Mouse (Mus musculus): ENCODE measurements around the gene Zfp354b. TPM values are rescaled to one million over a fixed set of nuclear protein-coding genes. Genes with fewer than 3 reads are reported as not detected.

Zfp354b gene
- total and polyA plus RNA-seq, 3 experiments, result 0.11 TPM; not detected in 2

DNA sequence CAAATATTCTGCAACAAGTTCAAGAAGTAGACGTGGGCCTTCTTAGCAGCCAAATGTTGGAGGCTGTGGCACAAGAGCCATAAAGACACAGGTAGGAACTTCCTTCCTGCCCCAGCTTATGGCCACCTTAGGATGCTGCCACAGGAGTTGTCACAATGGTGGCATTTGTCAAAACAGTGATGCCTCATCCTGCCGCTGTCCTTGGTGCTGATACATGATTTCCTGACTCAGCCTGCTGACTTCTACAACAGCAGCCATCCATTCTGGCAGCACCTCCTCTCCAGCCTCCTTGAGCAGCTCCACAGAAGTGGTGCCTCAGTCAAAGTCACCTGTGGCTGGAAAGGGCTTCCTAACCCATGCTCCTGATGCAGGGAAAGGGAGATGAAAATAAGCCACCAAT, 39.0 kb downstream of the Zfp354b start:
- TF ChIP-seq TAL1 (conservative IDR thresholded peaks at IDR 0.05; ENCODE audit: low read depth, low read length) (no peak), CTCF (IDR thresholded peaks at IDR 0.05; ENCODE audit: low read depth, low read length) (no peak), GATA2 (IDR thresholded peaks at IDR 0.05; ENCODE audit: borderline replicate concordance, low read depth, low read length) (no peak), GATA1 (IDR thresholded peaks at IDR 0.05; ENCODE audit: borderline replicate concordance, low read length) (no peak), POLR2AphosphoS5 (IDR thresholded peaks at IDR 0.05; ENCODE audit: insufficient replicate concordance, low read depth, low read length) (no peak)
- peaks cover 41% of the 10 kb centered on the region for H3K9me3 ChIP-seq (replicated peaks)
- H3K27me3 ChIP-seq (ENCODE audit: insufficient read depth, low read length), result no peaks in the 10 kb centered on the region
- H3K36me3 ChIP-seq (replicated peaks), result no peaks in the 10 kb centered on the region
- ATAC-seq (ENCODE audit: extremely low read depth, insufficient number of reproducible peaks, low FRiP score, poor library complexity, severe bottlenecking) (no peak), DNase-seq (ENCODE audit: low spot score) (no peak)
- no peak overlapping the region for H3K4me3 ChIP-seq (ENCODE audit: low read depth, low read length)
- no peaks in the 10 kb centered on the region for H3K4me1 ChIP-seq (ENCODE audit: insufficient read depth, low read depth, low read length)

GRCm38 (mm10) chr11:50887390-50888128, 43.9 kb downstream of the Zfp354b start, which contains the start of gene Zfp454:
Gene Zfp454, minus strand, starts transcription at chr11:50887651.
- H3K4me1 ChIP-seq (ENCODE audit: insufficient read depth, low read depth, low read length), result no peaks in the 10 kb centered on the region
- no peak within 1 kb of the TSS for H3K4me3 ChIP-seq (ENCODE audit: low read depth, low read length)
- no peak for TF ChIP-seq POLR2AphosphoS5 (IDR thresholded peaks at IDR 0.05; ENCODE audit: insufficient replicate concordance, low read depth, low read length)
- TF ChIP-seq CTCF (IDR thresholded peaks at IDR 0.05; ENCODE audit: low read depth, low read length), result no peak
- TF ChIP-seq GATA2 (IDR thresholded peaks at IDR 0.05; ENCODE audit: borderline replicate concordance, low read depth, low read length), result no peak
- no peak for TF ChIP-seq TAL1 (conservative IDR thresholded peaks at IDR 0.05; ENCODE audit: low read depth, low read length)
- TF ChIP-seq GATA1 (IDR thresholded peaks at IDR 0.05; ENCODE audit: borderline replicate concordance, low read length), result no peak
- no peaks in the 10 kb centered on the region; the same call in 1 of the 2 replicates for H3K27me3 ChIP-seq (ENCODE audit: insufficient read depth, low read length)
- DNase-seq (ENCODE audit: low spot score) (no peak), ATAC-seq (ENCODE audit: extremely low read depth, insufficient number of reproducible peaks, low FRiP score, poor library complexity, severe bottlenecking) (no peak)
- H3K9me3 ChIP-seq (replicated peaks), result peaks cover 58% of the 10 kb centered on the region
- H3K36me3 ChIP-seq (replicated peaks), result no peaks in the 10 kb centered on the region

- peaks cover 56% of the 10 kb centered on the region for H3K9me3 ChIP-seq (replicated peaks)
- H3K27me3 ChIP-seq (ENCODE audit: insufficient read depth, low read length), result no peaks in the 10 kb centered on the region; the same call in 1 of the 2 replicates
- H3K4me3 ChIP-seq (ENCODE audit: low read depth, low read length), result no peak overlapping the region
- DNase-seq (ENCODE audit: low spot score), result no peak
- no peak for ATAC-seq (ENCODE audit: extremely low read depth, insufficient number of reproducible peaks, low FRiP score, poor library complexity, severe bottlenecking)
- TF ChIP-seq GATA2 (IDR thresholded peaks at IDR 0.05; ENCODE audit: borderline replicate concordance, low read depth, low read length) (no peak), POLR2AphosphoS5 (IDR thresholded peaks at IDR 0.05; ENCODE audit: insufficient replicate concordance, low read depth, low read length) (no peak), CTCF (IDR thresholded peaks at IDR 0.05; ENCODE audit: low read depth, low read length) (no peak), TAL1 (conservative IDR thresholded peaks at IDR 0.05; ENCODE audit: low read depth, low read length) (no peak), GATA1 (IDR thresholded peaks at IDR 0.05; ENCODE audit: borderline replicate concordance, low read length) (no peak)
- no peaks in the 10 kb centered on the region for H3K4me1 ChIP-seq (ENCODE audit: insufficient read depth, low read depth, low read length)
- no peaks in the 10 kb centered on the region for H3K36me3 ChIP-seq (replicated peaks)
Measured at GRCm38 (mm10) chr11:50886933-50887293, 44.5 kb downstream of the Zfp354b start.

GRCm38 (mm10) chr11:50886231-50886932, 45.1 kb downstream of the Zfp354b start:
- peaks cover 56% of the 10 kb centered on the region for H3K9me3 ChIP-seq (replicated peaks)
- ATAC-seq (ENCODE audit: extremely low read depth, insufficient number of reproducible peaks, low FRiP score, poor library complexity, severe bottlenecking) (no peak), DNase-seq (ENCODE audit: low spot score) (no peak)
- H3K4me1 ChIP-seq (ENCODE audit: insufficient read depth, low read depth, low read length), result no peaks in the 10 kb centered on the region
- H3K36me3 ChIP-seq (replicated peaks), result no peaks in the 10 kb centered on the region
- TF ChIP-seq GATA1 (IDR thresholded peaks at IDR 0.05; ENCODE audit: borderline replicate concordance, low read length) (no peak), GATA2 (IDR thresholded peaks at IDR 0.05; ENCODE audit: borderline replicate concordance, low read depth, low read length) (no peak), CTCF (IDR thresholded peaks at IDR 0.05; ENCODE audit: low read depth, low read length) (no peak), POLR2AphosphoS5 (IDR thresholded peaks at IDR 0.05; ENCODE audit: insufficient replicate concordance, low read depth, low read length) (no peak)
- no peak overlapping the region for H3K4me3 ChIP-seq (ENCODE audit: low read depth, low read length)
- H3K27me3 ChIP-seq (ENCODE audit: insufficient read depth, low read length), result no peaks in the 10 kb centered on the region; the same call in 1 of the 2 replicates

DNA sequence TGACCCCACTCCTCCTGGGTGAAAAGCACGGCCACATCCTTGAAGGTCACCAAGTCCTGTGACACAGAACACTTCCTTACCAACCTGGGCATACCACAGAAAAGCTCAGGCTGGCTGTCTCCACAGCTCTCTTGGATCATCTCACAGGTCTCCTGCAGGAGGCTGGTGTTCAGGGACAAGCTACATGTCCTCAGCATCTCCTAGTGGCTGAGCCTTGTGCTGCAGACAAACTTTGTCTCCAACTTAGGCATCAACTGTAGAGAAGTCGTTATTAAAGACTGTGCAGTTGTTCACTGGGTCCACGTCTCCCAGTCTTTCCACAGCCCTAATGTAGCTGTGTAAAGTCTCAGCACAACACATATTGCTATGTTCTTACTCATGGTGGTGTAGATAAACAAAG, 47.7 kb downstream of the Zfp354b start:
- no peak; the same call in 1 of the 2 replicates for TF ChIP-seq TAL1 (conservative IDR thresholded peaks at IDR 0.05; ENCODE audit: low read depth, low read length)
- TF ChIP-seq POLR2AphosphoS5 (IDR thresholded peaks at IDR 0.05; ENCODE audit: insufficient replicate concordance, low read depth, low read length), result no peak
- TF ChIP-seq GATA1 (IDR thresholded peaks at IDR 0.05; ENCODE audit: borderline replicate concordance, low read length), result no peak
- TF ChIP-seq CTCF (IDR thresholded peaks at IDR 0.05; ENCODE audit: low read depth, low read length), result no peak
- peaks cover 59% of the 10 kb centered on the region for H3K9me3 ChIP-seq (replicated peaks)
- H3K27me3 ChIP-seq (ENCODE audit: insufficient read depth, low read length), result no peaks in the 10 kb centered on the region; the same call in 1 of the 2 replicates
- no peaks in the 10 kb centered on the region for H3K36me3 ChIP-seq (replicated peaks)
- no peak overlapping the region for H3K4me3 ChIP-seq (ENCODE audit: low read depth, low read length)
- no peaks in the 10 kb centered on the region for H3K4me1 ChIP-seq (ENCODE audit: insufficient read depth, low read depth, low read length)
- DNase-seq (ENCODE audit: low spot score) (no peak), ATAC-seq (ENCODE audit: extremely low read depth, insufficient number of reproducible peaks, low FRiP score, poor library complexity, severe bottlenecking) (no peak)

- Histone ChIP-seq H3K36me3 (replicated peaks) (no peaks in the 10 kb centered on the region), H3K4me1 (ENCODE audit: insufficient read depth, low read depth, low read length) (no peaks in the 10 kb centered on the region), H3K9me3 (replicated peaks) (peaks cover 40% of the 10 kb centered on the region), H3K4me3 (ENCODE audit: low read depth, low read length) (no peak overlapping the region), H3K27me3 (ENCODE audit: insufficient read depth, low read length) (no peaks in the 10 kb centered on the region)
- TF ChIP-seq TAL1 (conservative IDR thresholded peaks at IDR 0.05; ENCODE audit: low read depth, low read length) (no peak), GATA2 (IDR thresholded peaks at IDR 0.05; ENCODE audit: borderline replicate concordance, low read depth, low read length) (no peak), CTCF (IDR thresholded peaks at IDR 0.05; ENCODE audit: low read depth, low read length) (no peak), POLR2AphosphoS5 (IDR thresholded peaks at IDR 0.05; ENCODE audit: insufficient replicate concordance, low read depth, low read length) (no peak)
- DNase-seq (ENCODE audit: low spot score), result no peak
- no peak for ATAC-seq (ENCODE audit: extremely low read depth, insufficient number of reproducible peaks, low FRiP score, poor library complexity, severe bottlenecking)
Measured at GRCm38 (mm10) chr11:50878641-50879040, 52.8 kb downstream of the Zfp354b start.

Other genes starting within 250 kb of the Zfp354b start
- not detected in 2 replicates for gene Zfp354c, start 103.9 kb downstream of the Zfp354b start, total RNA-seq (2014; fragmentation: Nextera tagmentation)
- gene Zfp354c, start 103.9 kb downstream of the Zfp354b start, total RNA-seq (2017), result under 0.01 and 0.12 TPM in 2 replicates
- gene Zfp354c, start 103.9 kb downstream of the Zfp354b start, polyA plus RNA-seq (2012), result not detected in 2 replicates
- gene Zfp879, start 90.1 kb downstream of the Zfp354b start, total RNA-seq (2014; fragmentation: Nextera tagmentation), result not detected in 2 replicates
- 0.05 TPM in 1 of 2 replicates, not detected in the other for gene Zfp879, start 90.1 kb downstream of the Zfp354b start, total RNA-seq (2017)
- not detected in 2 replicates for gene Zfp879, start 90.1 kb downstream of the Zfp354b start, polyA plus RNA-seq (2012)
- not detected in 2 replicates for gene Grm6, start 80.9 kb downstream of the Zfp354b start, total RNA-seq (2014; fragmentation: Nextera tagmentation)
- gene Grm6, start 80.9 kb downstream of the Zfp354b start, total RNA-seq (2017), result 0.05 TPM in 1 of 2 replicates, not detected in the other
- gene Grm6, start 80.9 kb downstream of the Zfp354b start, polyA plus RNA-seq (2012), result 0.01 TPM in 1 of 2 replicates, not detected in the other
- gene Zfp454, start 44.0 kb downstream of the Zfp354b start, total RNA-seq (2014; fragmentation: Nextera tagmentation), result not detected in 2 replicates
- gene Zfp454, start 44.0 kb downstream of the Zfp354b start, total RNA-seq (2017), result 0.11 TPM in 1 of 2 replicates, not detected in the other
- gene Zfp454, start 44.0 kb downstream of the Zfp354b start, polyA plus RNA-seq (2012), result not detected in 2 replicates
- not detected in 2 replicates for gene Zfp2, start 15.5 kb downstream of the Zfp354b start, total RNA-seq (2014; fragmentation: Nextera tagmentation)
- gene Zfp2, start 15.5 kb downstream of the Zfp354b start, total RNA-seq (2017), result not detected in 2 replicates
- gene Zfp2, start 15.5 kb downstream of the Zfp354b start, polyA plus RNA-seq (2012), result not detected in 2 replicates
- not detected in 2 replicates for gene 4933414I15Rik, start 12.1 kb upstream of the Zfp354b start, total RNA-seq (2014; fragmentation: Nextera tagmentation)
- 0.06 TPM in 1 of 2 replicates, not detected in the other for gene 4933414I15Rik, start 12.1 kb upstream of the Zfp354b start, total RNA-seq (2017)
- not detected in 2 replicates for gene 4933414I15Rik, start 12.1 kb upstream of the Zfp354b start, polyA plus RNA-seq (2012)
- gene Prop1, start 22.1 kb upstream of the Zfp354b start, total RNA-seq (2014; fragmentation: Nextera tagmentation), result not detected in 2 replicates
- not detected in 2 replicates for gene Prop1, start 22.1 kb upstream of the Zfp354b start, total RNA-seq (2017)
- not detected in 2 replicates for gene Prop1, start 22.1 kb upstream of the Zfp354b start, polyA plus RNA-seq (2012)
- gene Olfr1378, start 34.9 kb upstream of the Zfp354b start, total RNA-seq (2014; fragmentation: Nextera tagmentation), result not detected in 2 replicates
- 0.06 and 0.16 TPM in 2 replicates for gene Olfr1378, start 34.9 kb upstream of the Zfp354b start, total RNA-seq (2017)
- not detected in 2 replicates for gene Olfr1378, start 34.9 kb upstream of the Zfp354b start, polyA plus RNA-seq (2012)
- gene Olfr1377, start 50.3 kb upstream of the Zfp354b start, total RNA-seq (2014; fragmentation: Nextera tagmentation), result not detected in 2 replicates
- gene Olfr1377, start 50.3 kb upstream of the Zfp354b start, total RNA-seq (2017), result 0.38 TPM in 1 of 2 replicates, not detected in the other
- not detected in 2 replicates for gene Olfr1377, start 50.3 kb upstream of the Zfp354b start, polyA plus RNA-seq (2012)
- gene Olfr51, start 72.0 kb upstream of the Zfp354b start, total RNA-seq (2014; fragmentation: Nextera tagmentation), result not detected in 2 replicates
- gene Olfr51, start 72.0 kb upstream of the Zfp354b start, total RNA-seq (2017), result 0.11 TPM in 1 of 2 replicates, not detected in the other
- not detected in 2 replicates for gene Olfr51, start 72.0 kb upstream of the Zfp354b start, polyA plus RNA-seq (2012)
- not detected in 2 replicates for gene Olfr54, start 82.6 kb upstream of the Zfp354b start, total RNA-seq (2014; fragmentation: Nextera tagmentation)
- gene Olfr54, start 82.6 kb upstream of the Zfp354b start, total RNA-seq (2017), result 0.05 and 0.06 TPM in 2 replicates
- gene Olfr54, start 82.6 kb upstream of the Zfp354b start, polyA plus RNA-seq (2012), result not detected in 2 replicates
- gene Olfr1375, start 116.5 kb upstream of the Zfp354b start, total RNA-seq (2014; fragmentation: Nextera tagmentation), result not detected in 2 replicates
- not detected in 2 replicates for gene Olfr1375, start 116.5 kb upstream of the Zfp354b start, total RNA-seq (2017)
- not detected in 2 replicates for gene Olfr1375, start 116.5 kb upstream of the Zfp354b start, polyA plus RNA-seq (2012)
- gene Zfp354a, start 127.6 kb upstream of the Zfp354b start, total RNA-seq (2014; fragmentation: Nextera tagmentation), result not detected in 2 replicates
- 0.23 TPM in 1 of 2 replicates, not detected in the other for gene Zfp354a, start 127.6 kb upstream of the Zfp354b start, total RNA-seq (2017)
- gene Zfp354a, start 127.6 kb upstream of the Zfp354b start, polyA plus RNA-seq (2012), result not detected in 2 replicates